Mouse (Mus musculus) monocyte, adult 5-6 weeks (primary cell): ENCODE measurements at regions not wholly inside any gene's neighbourhood (a gene's known extent, or its start where the extent isn't known, plus 50 kb on each side); places are given as distances from the start of the nearest gene placed in this dataset.
"Not testable (repeated sequence)": the region's sequence is repeated elsewhere in the genome, so short reads cannot be mapped to it uniquely, and the experiment has no call there.

Experiments
- ATAC-seq: fragments of 153-309, 156-312 bp; replicated peaks from 2 replicates; pipeline ENCODE4 v1.8.0; 2017; ENCODE audit warnings: mild to moderate bottlenecking; ENCODE audit not compliant: low TSS enrichment, insufficient number of reproducible peaks, severe bottlenecking, poor library complexity, low FRiP score

DNA sequence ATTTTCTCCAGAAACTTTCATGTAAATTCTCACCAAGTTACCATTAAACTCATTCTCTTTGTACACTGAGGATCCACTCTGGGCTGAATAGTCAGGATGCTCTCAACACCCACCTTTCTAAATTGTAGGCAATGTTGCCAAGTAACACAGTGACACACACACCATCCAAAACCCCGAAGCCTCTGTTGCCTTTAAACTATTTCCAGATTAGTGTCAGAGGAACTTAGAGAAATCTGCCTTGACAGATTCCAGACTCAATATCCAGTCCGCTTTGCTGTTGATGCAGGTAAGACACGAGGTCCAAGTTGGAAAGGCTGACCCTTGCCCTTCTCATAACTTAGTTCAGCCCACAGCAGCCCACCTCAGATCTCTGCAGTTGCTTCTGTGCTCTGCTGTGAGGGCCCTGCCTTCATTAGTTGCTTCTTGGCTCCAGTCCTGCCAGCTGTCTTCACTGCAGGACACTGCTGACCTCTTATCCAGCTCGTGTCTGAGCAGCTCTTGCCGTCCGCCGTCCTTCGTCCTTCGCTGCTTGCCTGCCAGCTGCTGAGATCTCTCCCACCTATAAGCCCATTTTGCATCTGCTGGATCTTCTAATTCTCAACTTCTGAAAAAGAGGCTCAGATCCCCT, 306.4 kb upstream of the Tbl1xr1 start:
- ATAC-seq = no peak

DNA sequence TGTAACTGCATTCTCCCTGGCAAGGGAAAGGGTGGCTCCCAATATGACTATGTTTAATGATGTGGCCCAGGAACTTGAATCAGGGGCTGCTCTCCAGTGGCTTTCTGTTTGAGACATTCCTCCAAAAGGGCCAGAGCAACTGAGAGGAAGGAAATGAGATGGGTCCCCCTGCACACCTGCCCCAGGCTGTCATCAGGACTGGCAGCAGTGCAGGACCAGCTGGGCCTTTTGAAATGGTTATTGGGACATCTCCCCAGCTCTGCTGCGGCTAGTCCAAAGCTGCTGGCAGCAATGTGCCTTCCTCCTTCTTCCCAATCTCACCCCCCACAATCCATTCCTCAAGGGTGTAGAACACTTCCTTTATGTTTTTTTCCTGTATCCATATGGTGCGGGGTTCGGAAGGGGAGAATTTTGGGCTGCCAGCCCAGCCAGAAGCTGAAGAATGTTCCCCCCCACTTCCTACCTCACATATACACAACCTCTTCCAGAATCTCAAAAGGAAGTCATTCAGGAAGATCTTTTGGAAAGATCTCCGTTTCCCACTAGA, 304.6 kb upstream of the Tbl1xr1 start:
- no peak for ATAC-seq

DNA sequence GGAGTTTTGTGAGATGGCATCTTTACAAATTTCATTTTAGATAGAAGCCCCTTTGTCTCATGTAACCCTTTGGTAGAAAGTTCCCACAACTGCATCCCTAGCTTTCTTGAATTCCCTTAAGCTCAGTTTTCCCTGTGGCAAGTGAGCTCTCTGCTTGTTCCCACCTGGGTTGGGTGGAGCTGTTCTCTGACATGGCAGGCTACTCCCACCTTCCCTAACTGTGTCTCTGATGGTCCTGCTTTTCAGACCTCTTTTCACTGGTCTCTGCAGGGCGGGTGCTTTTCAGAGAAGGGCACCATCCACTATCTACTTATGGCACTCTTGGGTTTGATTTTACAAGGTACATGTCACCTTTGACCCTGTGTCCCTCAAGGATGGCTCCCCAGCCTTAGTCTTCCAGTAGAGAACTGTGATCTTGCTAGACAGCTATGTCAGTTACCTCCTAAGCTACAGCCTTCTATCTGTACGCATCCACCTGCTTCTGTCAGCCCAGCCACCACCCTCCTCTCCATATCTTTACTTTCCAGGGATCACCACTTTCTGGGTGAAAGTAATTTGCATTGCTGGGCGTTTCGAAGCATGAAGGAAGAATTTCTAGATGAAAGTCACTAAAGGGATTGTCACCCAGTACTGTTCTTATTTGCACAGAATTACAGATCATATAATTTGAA, 302.1 kb upstream of the Tbl1xr1 start:
- no peak for ATAC-seq

DNA sequence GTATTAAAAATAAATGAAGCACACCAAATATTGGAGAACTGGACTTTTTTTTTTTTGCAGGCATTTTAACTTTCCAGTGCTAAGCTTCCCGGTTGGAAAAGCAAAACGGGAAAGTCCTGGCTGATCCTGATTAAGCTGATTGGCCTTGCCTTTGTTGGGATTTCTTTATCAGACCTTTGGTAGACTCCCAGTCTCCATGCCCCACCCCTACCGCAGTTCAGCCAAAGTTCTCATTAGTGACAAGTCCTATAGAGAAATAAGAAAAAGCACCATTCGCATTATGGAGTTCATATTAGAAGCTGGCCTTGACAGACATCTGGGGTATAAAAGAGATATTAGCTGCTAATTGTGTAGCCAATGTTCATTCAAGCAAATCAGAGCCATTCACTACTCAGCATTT, 297.7 kb upstream of the Tbl1xr1 start:
- no peak for ATAC-seq

DNA sequence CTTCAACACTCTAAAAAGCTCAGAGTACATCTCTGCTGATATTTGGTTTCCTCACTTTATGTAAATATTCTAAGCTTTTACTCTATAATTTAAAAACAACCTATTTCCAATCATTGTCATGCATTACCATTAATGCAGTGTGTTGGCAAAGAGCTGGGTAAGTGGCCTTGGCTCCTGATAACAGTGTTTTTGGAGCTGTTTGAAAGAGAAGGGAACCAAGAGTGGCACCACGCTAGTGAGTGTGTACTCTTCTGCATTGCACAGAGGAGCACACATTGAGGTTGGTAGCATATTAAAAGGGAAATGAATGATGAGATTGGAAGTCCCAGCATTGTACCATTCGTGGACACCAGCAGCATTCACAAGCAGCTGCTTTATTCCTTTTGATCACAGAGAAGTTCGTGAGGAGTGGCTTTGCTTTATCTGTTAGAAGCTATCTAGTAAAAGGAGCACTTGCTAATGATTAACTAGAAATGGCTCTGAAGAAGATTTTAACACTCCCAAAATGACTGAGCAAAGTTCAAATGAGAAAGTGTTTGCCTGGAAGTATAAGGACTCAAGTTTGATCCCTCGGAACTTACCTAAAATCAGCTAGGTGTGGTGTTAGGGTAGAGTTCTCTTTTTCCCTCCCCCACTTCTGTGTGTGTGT, 284.3 kb upstream of the Tbl1xr1 start:
- no peak for ATAC-seq

DNA sequence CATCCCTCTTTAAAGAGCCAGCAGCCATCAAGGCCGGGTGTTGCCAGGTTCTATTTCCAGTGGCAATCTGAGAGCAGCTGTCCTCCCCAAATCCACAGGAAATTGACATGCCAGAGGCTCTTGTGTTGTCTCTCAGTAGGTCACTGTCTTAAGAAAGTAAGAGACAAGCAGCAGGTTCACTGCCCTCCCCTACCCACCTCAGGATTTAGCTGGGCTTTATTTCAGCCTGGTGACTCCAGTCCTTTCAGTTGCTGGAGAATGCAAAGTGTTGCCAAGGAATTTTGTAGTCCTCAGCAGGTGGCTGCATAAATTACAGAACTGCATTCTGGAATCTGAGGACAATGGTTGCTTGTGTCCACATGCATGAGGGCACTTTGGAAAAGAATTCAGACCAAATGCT, 278.3 kb upstream of the Tbl1xr1 start:
- ATAC-seq = no peak

DNA sequence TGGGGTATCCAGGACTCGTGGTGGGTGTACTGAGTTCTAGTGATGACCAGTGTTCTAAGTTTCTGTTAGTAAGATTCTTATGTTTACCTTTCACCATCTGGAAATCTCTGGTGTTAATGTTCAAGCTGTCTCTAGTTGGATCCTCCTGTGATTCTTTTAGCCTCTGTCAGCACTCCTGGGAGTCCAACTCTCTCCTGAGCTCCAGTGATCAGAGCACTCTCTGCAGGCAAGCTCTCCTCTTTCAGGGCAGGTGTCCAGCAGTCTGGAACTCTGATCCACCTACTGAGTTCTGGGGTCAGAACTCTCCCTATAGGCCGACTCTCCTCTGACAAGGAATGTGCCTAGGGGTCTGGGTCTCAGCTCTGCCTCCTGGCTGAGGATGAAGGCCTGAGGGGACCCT, 272.6 kb upstream of the Tbl1xr1 start:
- not testable (repeated sequence) for ATAC-seq

DNA sequence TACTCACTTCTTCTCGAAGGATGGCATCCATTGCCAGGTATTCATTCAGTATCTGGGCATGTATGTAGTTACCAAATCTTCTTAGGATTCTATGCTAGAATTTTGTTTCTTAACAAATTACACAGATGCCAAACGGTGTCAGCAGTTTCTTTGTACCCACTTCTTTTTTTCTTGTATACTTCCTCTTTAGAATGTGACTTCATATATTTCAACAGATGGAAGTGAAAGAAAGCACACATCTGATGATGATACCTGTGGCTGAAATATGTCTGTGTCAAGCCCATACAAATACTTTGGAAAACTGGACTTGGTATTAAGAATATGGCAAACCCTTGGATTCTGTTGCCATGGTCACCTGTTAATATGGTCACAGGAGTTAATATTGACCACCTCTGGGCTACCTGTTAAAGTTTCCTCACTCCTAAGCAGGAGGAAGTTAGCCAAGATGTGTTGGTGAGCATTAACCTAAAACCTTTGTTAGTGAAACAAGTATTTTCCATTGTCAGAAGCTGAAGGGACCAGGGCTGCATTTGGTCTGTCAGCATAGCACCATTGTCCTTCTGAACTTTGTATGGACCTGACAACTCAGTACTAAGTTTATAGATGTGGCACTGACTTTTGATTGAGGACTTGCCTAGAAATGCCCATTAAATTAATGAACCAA, 269.8 kb upstream of the Tbl1xr1 start:
- ATAC-seq = peak; percentile 48; the same call in 1 of the 2 replicates

DNA sequence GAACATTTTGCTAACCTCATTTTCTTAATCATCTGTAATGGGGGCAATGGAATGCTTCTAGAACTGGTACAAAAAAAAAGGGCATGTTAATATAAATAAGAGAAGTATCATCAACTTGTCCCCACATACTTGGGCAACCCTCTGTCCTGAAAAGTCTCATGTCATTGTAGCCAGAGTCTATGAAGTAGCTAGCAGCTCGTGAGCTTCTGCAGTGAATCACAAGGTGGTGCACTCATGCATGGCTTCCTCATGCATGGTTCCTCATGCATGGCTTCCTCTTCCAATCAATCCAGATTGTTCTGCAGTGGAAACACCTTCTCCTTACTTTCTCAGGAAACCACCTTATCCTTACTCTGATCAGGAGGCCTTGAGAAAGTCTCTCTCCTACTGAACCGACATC, 267.9 kb upstream of the Tbl1xr1 start:
- peak; percentile 71 for ATAC-seq

DNA sequence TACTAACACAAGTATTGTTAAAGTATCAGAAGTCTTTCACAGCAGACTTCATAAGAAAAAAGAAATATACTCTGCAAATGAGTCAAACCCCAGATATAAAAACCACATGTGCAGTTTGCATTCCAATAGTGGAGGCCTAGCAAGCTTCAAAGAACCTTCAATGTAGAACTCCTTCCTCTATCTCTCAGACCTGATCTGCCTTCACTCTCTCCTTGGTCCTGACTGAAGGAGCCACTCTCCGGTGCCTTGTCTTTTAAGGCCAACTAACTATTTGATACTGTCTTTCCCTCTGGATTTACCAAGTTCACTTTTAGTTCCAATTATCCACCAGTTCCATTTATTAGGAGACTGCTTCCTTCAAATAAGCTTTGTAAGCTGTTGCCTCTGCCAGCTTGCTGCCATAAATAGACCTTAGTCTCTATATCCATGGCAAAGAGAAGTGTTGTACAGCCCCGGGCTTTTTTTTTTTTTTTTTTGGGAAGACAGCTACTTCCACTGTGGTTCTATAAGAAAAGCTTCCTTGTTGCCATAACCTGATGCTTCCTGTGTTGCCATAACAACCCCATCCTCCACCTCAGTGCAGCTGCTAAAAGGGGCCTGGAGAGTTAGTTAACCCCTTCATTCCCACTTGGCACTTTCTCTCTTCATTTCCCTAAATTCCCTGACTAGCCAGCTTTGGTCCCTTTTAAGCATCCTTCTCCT, 266.5 kb upstream of the Tbl1xr1 start:
- ATAC-seq = no peak

DNA sequence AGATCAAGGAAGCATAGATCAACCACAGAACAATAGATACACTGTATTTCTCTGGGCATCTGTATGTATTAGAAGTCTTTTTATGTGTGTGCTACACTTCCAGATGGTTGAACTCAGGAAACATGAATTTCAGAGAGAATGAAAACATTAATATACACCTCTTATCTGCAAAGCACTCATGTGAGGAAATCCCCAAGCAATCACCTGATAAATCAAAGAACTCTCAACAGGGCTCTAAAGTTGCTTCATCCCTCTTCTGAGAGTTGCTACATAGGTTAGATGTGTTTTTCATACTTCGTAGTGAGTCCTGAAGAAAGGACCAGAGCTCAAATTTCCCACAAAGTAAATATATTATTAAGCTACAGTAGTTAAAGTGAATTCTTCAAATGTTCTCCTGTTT, 263.1 kb upstream of the Tbl1xr1 start:
- ATAC-seq = no peak

DNA sequence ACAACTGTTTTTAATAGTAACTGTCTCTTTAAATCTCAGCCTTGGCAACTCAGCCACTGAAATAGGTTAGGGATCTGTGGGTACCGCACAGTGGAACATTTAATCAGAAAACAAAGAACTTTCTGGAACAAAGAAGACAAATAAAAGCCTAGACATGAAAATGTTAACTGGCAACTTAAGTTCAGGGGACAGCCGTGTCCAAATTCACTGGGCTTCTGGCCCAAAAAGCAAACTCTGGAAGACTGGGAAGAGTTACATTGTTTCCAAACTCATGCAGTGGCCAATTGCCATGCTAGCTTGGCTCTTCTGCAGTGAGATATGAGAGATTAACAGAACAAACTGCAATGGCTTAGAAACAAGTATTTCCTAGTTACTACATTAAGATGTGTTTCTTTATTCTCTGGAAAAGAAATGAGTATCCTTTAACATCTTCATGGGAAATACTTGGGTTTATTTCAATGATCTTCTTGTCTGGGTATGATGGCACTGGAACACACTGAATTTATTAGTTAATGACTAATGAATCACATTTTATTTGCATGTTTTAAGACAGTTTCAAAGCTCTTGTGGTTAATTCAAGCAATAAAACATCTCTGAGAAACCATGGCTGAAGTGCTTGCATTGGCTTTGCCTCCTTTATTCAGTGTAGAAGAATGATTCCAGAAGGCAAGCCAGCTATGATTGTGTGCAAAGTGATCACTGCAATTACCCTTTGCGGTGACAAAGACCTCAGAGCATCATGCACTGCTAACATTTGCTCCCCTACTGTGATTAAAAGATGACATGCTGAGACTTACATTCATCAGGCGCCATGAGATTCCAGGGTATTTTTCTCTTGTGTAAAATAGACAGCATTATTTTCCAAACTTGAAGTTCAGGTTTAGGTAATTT, 259.2 kb upstream of the Tbl1xr1 start:
- ATAC-seq = no peak

DNA sequence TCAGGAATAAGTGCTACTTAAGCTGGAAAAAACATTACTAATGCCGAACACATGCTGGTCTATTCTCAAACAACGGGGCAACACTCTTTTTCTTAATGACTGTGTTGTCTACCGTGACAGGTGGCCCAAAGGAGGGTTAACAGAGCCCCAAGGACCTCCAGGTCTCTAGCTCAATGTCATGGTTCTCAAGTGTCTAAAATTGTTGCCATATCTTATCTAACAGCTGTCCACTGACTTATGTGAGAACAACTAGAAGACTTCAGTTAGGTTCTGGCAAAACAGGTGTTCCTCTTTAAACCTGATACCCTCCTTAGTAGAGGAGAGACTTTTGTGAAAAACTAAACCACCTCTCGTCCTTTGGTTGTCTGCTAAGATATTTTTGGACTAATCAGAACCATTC, 257.4 kb upstream of the Tbl1xr1 start:
- no peak for ATAC-seq

DNA sequence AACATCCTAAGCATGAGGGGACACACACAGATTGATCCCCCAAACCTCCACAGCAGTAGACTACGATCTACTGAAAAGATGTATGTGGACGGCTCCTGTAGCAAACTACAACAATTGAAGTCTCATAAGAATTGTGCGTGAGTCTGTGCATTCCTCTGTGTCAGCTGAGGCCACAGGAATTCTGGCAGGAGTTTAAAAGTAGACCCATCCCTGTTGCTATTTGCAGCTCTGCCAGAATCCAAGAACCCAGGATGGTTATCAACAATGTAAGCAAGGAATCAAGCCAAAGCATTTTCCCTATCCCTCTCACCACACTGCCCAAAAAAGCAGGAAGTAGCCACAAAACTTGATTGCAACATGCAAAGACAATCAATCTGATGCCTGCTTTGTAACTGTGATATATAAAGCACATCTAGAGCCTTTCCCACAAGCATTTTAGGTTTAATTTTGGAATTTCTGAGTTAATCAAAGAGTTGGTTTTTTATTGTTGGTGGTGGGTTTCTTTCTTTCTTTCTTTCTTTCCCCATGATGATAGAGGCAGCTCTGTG, 256.3 kb upstream of the Tbl1xr1 start:
- ATAC-seq = no peak

DNA sequence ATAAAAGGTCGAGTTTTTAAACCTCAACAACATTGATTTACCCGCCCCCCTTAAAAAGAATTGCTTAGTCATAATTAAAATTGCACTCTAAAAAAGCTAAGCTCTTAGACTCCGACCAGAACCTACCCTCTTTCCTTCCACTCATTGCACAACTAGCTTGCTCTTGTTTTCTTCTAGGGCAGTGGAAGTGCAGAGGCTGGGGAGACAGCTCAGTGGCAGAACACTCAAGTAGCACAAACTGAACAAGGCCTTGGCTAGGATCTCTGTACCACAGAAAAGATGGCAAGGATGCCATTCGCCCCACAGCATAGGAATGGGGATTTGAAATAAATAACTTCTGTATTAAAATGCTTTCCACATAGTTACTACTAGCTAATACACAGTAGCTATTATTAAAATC, 253.8 kb upstream of the Tbl1xr1 start:
- ATAC-seq = no peak

DNA sequence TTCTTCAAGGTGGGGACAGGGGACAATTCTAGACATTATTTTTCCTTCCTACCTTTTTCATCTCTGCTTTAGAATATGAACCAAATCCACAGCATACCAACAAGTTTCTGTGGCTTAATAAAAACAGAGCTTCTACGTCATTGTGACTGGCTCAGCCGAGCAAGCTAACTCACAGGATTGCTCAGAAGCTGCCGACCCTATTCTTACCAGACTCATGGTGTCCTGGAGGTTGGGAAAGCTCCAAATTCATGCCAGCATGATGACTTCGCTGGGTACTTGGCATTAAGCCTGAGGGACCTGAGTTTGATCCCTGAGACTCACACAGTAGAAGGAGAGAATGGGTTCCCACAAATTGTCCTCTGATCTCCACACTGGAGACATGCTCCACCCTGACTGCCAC, 253.1 kb upstream of the Tbl1xr1 start:
- no peak for ATAC-seq

DNA sequence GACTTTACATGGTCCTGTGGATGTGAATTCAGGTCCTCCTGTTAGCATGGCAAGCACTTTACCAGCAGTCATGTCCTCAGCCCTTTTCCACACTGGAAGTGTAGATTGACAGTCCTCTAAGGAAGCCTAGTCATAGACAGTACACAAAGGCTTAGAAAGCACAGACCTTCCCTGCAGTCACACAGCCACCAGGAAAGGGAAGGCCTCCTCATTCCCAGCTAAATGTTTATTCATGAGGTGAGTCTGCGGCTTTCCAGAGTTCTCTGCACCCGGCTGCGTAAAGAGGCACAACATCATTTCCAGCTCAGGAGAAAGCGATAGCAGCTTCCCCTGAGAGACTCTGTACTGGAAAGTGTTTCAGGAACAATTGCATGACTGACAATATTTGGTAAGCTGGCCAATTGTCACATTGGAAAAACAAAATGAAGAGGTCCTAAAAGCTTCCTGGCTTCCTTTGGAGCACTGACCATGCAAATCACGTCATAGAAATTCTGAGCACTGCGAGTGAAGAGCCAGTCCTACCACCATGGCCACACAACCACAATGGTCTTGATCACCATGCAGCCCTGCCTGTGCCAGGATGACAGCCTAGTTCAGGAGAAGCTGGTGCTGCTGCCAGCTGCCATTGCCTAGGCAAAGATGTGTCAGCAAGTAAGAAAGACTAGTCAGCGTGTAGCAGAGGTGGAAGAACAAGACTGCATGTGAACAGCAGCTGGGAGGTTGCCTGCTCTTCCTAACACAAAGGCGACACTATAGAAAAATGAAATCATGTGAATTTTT, 252.2 kb upstream of the Tbl1xr1 start:
- 0 out of 2 replicates have a peak, but pooled peaks have one; percentile 22 for ATAC-seq
